Mouse (Mus musculus) neural tube, embryonic 14.5 days (tissue): Measurements from ENCODE around the gene Rbbp7. TPM values are rescaled to one million over a fixed set of nuclear protein-coding genes. Genes with fewer than 3 reads are reported as not detected.
"Not testable (repeated sequence)": the region's sequence is repeated elsewhere in the genome, so short reads cannot be mapped to it uniquely, and the experiment has no call there.

ENCODE experiments used
- ATAC-seq: fragments of 200-750 bp; cut with Nextera tagmentation; 2 replicates; pipeline ENCODE4 v1.8.0; 2017; ENCODE audit warnings: low read depth, mild to moderate bottlenecking, moderate TSS enrichment, moderate library complexity
- H3K27ac ChIP-seq: fragments of 300-500 bp; sonication (generic); 2 replicates; pipeline ENCODE4 v1.5.1; 2014; ENCODE audit warnings: low read depth, mild to moderate bottlenecking, control low read depth, low read length, moderate library complexity, mixed read lengths
- H3K27me3 ChIP-seq: fragments of 300-500 bp; sonication (generic); 2 replicates; pipeline ENCODE4 v1.6.1; 2014; ENCODE audit warnings: low read length; ENCODE audit not compliant: control insufficient read depth, insufficient read depth
- H3K36me3 ChIP-seq: fragments of 300-500 bp; sonication (generic); 2 replicates; pipeline ENCODE4 v1.6.1; 2014; ENCODE audit warnings: low read length, mixed read lengths; ENCODE audit not compliant: control insufficient read depth, insufficient read depth
- H3K4me1 ChIP-seq: fragments of 300-500 bp; sonication (generic); 2 replicates; pipeline ENCODE4 v1.6.1; 2014; ENCODE audit warnings: low read length; ENCODE audit not compliant: control insufficient read depth, insufficient read depth
- H3K4me2 ChIP-seq: fragments of 300-500 bp; sonication (generic); 2 replicates; pipeline ENCODE4 v1.6.1; 2014; ENCODE audit warnings: mild to moderate bottlenecking, low read depth, low read length, control low read depth
- H3K4me3 ChIP-seq: fragments of 300-500 bp; sonication (generic); 2 replicates; pipeline ENCODE4 v1.5.1; 2014; ENCODE audit warnings: low read depth, low read length, control low read depth, mixed read lengths
- H3K9ac ChIP-seq: fragments of 300-500 bp; sonication (generic); replicated peaks from 2 replicates; pipeline ENCODE4 v1.6.1; 2014; ENCODE audit warnings: low read depth, mild to moderate bottlenecking, control low read depth, low read length, mixed read lengths
- H3K9me3 ChIP-seq: fragments of 300-500 bp; sonication (generic); 2 replicates; pipeline ENCODE4 v1.6.1; 2016; ENCODE audit warnings: low read length; ENCODE audit not compliant: control insufficient read depth
- WGBS: fragments of 180-500 bp; shearing (Covaris S2); extraction: QIAGEN DNeasy Blood & Tissue Kit; methylation state at CpG from one replicate; pipeline ENCODE4 v1.1.7; 2014; 5-methylcytosine and 5-hydroxymethylcytosine counted together
- polyA plus RNA-seq: library from polyadenylated mRNA; unstranded; fragments of >200 nt; fragmentation: Nextera tagmentation; extraction: Ambion mirVana; gene quantifications from 2 replicates; pipeline ENCODE4 v1.2.1, GENCODE M21; 2014

Rbbp7 gene
- polyA plus RNA-seq, 1 experiment from 2014 or later = 200 TPM

DNA sequence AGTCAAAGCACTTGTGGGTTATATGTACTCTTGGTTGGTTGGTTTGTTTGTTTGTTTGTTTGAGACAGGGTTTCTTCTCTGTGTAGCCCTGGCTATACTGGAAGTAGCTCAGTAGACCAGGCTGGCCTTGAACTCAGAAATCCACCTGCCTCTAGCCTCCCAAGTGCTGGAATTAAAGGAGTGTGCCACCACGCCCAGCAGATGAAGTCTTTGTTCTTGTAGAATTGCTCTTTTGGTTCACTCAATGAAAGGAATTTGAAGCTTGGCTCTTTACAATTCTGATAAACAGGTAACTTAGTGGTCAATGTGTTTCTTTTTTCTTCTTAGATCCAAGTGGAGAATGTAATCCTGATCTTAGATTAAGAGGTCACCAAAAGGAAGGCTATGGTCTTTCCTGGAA lies 10.5 kb downstream of the Rbbp7 start:
- H3K9ac ChIP-seq = no peak overlapping the region
- H3K9me3 ChIP-seq = no peaks in the 10 kb centered on the region
- H3K4me1 ChIP-seq = no peaks in the 10 kb centered on the region
- no peak overlapping the region for H3K27ac ChIP-seq
- H3K4me2 ChIP-seq = no peak overlapping the region
- ATAC-seq = no peak
- 86% methylated on average over 1 of the region's 1 CpGs for WGBS
- peaks cover 3% of the 10 kb centered on the region; the same call in 1 of the 2 replicates for H3K36me3 ChIP-seq
- H3K27me3 ChIP-seq = no peaks in the 10 kb centered on the region
- no peak overlapping the region for H3K4me3 ChIP-seq

DNA sequence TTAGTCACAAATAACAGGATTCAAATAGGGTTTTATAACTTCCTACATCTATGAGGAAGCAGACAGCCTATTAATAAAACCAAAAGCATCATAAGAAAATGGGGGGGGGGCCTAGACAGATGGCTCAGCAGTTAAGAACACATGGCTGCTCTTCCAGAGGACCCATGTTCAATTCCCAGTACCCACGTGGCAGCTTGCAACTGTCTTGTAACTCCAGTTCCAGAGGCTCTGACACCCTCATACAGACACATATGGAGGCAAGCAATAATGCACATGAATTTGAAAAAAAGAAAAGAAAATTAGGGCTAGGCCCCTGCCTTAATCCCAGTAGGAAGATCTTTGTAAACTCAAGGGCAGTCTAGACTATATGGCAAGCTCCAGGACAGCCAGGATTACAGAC lies 28.2 kb downstream of the Rbbp7 start:
- Histone ChIP-seq H3K27ac (no peak overlapping the region), H3K36me3 (no peaks in the 10 kb centered on the region; the same call in 1 of the 2 replicates), H3K9ac (no peak overlapping the region), H3K9me3 (no peaks in the 10 kb centered on the region), H3K27me3 (no peaks in the 10 kb centered on the region), H3K4me3 (no peak overlapping the region), H3K4me1 (no peaks in the 10 kb centered on the region), H3K4me2 (no peak overlapping the region)
- ATAC-seq = no peak
- WGBS = 59% methylated on average over 1 of the region's 1 CpGs

DNA sequence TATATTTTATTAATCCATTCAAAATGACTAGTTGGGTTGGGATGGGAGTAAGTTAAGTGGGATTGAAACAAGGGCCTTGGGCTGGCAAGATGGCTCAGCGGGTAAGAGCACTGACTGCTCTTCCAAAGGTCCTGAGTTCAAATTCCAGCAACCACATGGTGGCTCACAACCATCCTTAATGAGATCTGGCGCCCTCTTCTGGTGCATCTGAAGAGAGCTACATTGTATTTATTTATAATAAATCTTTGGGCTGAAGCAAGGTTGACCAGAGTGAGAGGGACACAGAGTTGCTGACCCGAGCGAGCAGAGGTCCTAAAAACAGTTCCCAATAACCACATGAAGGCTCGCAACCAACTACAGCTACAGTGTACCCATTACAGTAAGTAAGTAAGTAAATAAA lies 31.2 kb downstream of the Rbbp7 start:
- H3K27ac ChIP-seq, H3K9me3 ChIP-seq, H3K4me3 ChIP-seq, H3K4me2 ChIP-seq, ATAC-seq, H3K9ac ChIP-seq, H3K4me1 ChIP-seq, H3K36me3 ChIP-seq, H3K27me3 ChIP-seq: not testable (repeated sequence)
- WGBS = 87% methylated on average over 5 of the region's 5 CpGs

GRCm38 (mm10) chrX:162800371-162800770 lies 40.2 kb downstream of the Rbbp7 start:
- no peak overlapping the region for H3K4me3 ChIP-seq
- no peaks in the 10 kb centered on the region for H3K36me3 ChIP-seq
- H3K27ac ChIP-seq = no peak overlapping the region
- no peaks in the 10 kb centered on the region for H3K4me1 ChIP-seq
- H3K27me3 ChIP-seq = no peaks in the 10 kb centered on the region
- H3K4me2 ChIP-seq = no peak overlapping the region
- no peak for ATAC-seq
- no peaks in the 10 kb centered on the region for H3K9me3 ChIP-seq
- no peak overlapping the region for H3K9ac ChIP-seq

DNA sequence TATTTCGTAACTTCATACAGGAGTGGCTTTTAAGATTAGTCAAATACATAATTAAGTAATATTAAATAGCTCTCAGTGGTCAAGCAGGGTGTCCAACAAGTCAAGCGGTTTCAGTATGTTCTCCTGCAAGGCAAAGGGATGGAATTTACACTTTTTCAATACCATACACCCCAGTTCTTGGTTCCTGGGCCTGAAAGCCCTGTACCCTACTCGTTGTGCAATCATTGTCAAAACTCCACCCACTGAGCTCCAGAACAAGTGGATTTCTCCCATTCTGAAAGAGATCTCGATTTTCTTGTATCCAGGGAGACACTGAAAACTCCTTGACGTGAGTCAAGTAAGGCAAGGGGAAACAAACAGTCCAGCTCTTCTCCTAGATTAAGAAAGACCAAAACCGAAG lies 67.8 kb downstream of the Rbbp7 start:
- WGBS = 43% methylated on average over 6 of the region's 6 CpGs
- H3K9me3 ChIP-seq = no peaks in the 10 kb centered on the region
- peak overlapping the region; percentile 75 for H3K4me2 ChIP-seq
- peak overlapping the region; percentile 42 for H3K4me3 ChIP-seq
- no peak overlapping the region for H3K9ac ChIP-seq
- H3K27me3 ChIP-seq = no peaks in the 10 kb centered on the region
- no peaks in the 10 kb centered on the region for H3K4me1 ChIP-seq
- H3K27ac ChIP-seq = no peak overlapping the region
- H3K36me3 ChIP-seq = no peaks in the 10 kb centered on the region
- no peak for ATAC-seq

Other genes with a start within 250 kb of the Rbbp7 start
- gene Reps2, start 116.8 kb upstream of the Rbbp7 start, polyA plus RNA-seq = 3.6 and 4.0 TPM in 2 replicates
- gene Txlng, start 69.1 kb downstream of the Rbbp7 start, polyA plus RNA-seq = 13.6 and 15.0 TPM in 2 replicates
- 34.6 and 39.5 TPM in 2 replicates for gene Syap1, start 128.0 kb downstream of the Rbbp7 start, polyA plus RNA-seq
- 93.3 and 101 TPM in 2 replicates for gene Ctps2, start 140.8 kb downstream of the Rbbp7 start, polyA plus RNA-seq
- 0.50 and 0.64 TPM in 2 replicates for gene S100g, start 204.2 kb downstream of the Rbbp7 start, polyA plus RNA-seq